Mouse (Mus musculus) spleen, adult 2 months (tissue): ENCODE measurements around the gene Tbkbp1. TPM values are rescaled to one million over a fixed set of nuclear protein-coding genes. Genes with fewer than 3 reads are reported as not detected.

ENCODE experiments used
- DNase-seq, 2 experiments: peaks; one replicate each; pipeline versions ENCODE4 v3.0.0 to v3.0.0-alpha.2; 2012 to 2021; ENCODE audit warnings: low spot score in 2 of 2, low read depth in 1 of 2
- H3K27ac ChIP-seq: fragments of 200-500 bp; 2 replicates; pipeline ENCODE4 v1.5.1; 2012; ENCODE audit warnings: low read length, inconsistent platforms; ENCODE audit not compliant: insufficient read depth
- H3K27me3 ChIP-seq: fragments of 200-500 bp; 2 replicates; pipeline ENCODE4 v1.6.1; 2012; ENCODE audit warnings: mild to moderate bottlenecking, moderate library complexity, low read length, inconsistent platforms; ENCODE audit not compliant: control insufficient read depth, insufficient read depth
- H3K36me3 ChIP-seq: fragments of 200-500 bp; 2 replicates; pipeline ENCODE4 v1.6.1; 2012; ENCODE audit warnings: mild to moderate bottlenecking, low read length, inconsistent platforms; ENCODE audit not compliant: control insufficient read depth, insufficient read depth
- H3K4me1 ChIP-seq: fragments of 200-500 bp; 2 replicates; pipeline ENCODE4 v1.6.1; 2011; ENCODE audit warnings: inconsistent platforms; ENCODE audit not compliant: control insufficient read depth, insufficient read depth, insufficient read length
- H3K4me3 ChIP-seq: fragments of 200-500 bp; 2 replicates; pipeline ENCODE4 v1.5.1; 2011; ENCODE audit warnings: mild to moderate bottlenecking, inconsistent platforms; ENCODE audit not compliant: insufficient read depth, insufficient read length; ENCODE audit errors: extremely low read depth
- CTCF ChIP-seq: fragments of 200-500 bp; IDR thresholded peaks from 2 replicates; pipeline ENCODE4 v1.5.1; 2011; ENCODE audit warnings: mild to moderate bottlenecking, inconsistent platforms; ENCODE audit not compliant: insufficient read depth, insufficient read length, insufficient replicate concordance; ENCODE audit errors: extremely low read depth
- POLR2A ChIP-seq: fragments of 200-500 bp; IDR thresholded peaks from 2 replicates; pipeline ENCODE4 v1.6.1; 2011; ENCODE audit warnings: low read depth, low read length, inconsistent platforms
- WGBS: fragments of 180-500 bp; shearing (Covaris S2); methylation state at CpG from one replicate; pipeline ENCODE4 v1.1.7; 2018; 5-methylcytosine and 5-hydroxymethylcytosine counted together
- polyA plus RNA-seq: library from polyadenylated mRNA; depleted of rRNA; stranded (reverse); fragments of >200 nt; gene quantifications from 2 replicates; pipeline ENCODE4 v1.2.3, GENCODE M21; 2012

Gene Tbkbp1
- polyA plus RNA-seq, 1 experiment, result 16.3 TPM

- H3K4me3 ChIP-seq, result no peak overlapping the region
- DNase-seq, result no peak
- no peak overlapping the region for H3K27ac ChIP-seq
- no peaks in the 10 kb centered on the region for H3K36me3 ChIP-seq
- WGBS, result 78% methylated on average over 12 of the region's 12 CpGs
- no peak for TF ChIP-seq POLR2A
- TF ChIP-seq CTCF, result no peak
- H3K27me3 ChIP-seq, result peaks cover 15% of the 10 kb centered on the region
- H3K4me1 ChIP-seq, result peaks cover 21% of the 10 kb centered on the region
Observed at GRCm38 (mm10) chr11:97148591-97148990, 2.7 kb downstream of the Tbkbp1 start.

GRCm38 (mm10) chr11:97147333-97147732, 4.0 kb downstream of the Tbkbp1 start:
- H3K36me3 ChIP-seq, result no peaks in the 10 kb centered on the region
- 53% methylated on average over 8 of the region's 8 CpGs for WGBS
- H3K27me3 ChIP-seq, result peaks cover 14% of the 10 kb centered on the region
- H3K4me1 ChIP-seq, result peaks cover 33% of the 10 kb centered on the region
- H3K27ac ChIP-seq, result no peak overlapping the region
- TF ChIP-seq CTCF (no peak), POLR2A (no peak)
- H3K4me3 ChIP-seq, result no peak overlapping the region
- no peak for DNase-seq

DNA sequence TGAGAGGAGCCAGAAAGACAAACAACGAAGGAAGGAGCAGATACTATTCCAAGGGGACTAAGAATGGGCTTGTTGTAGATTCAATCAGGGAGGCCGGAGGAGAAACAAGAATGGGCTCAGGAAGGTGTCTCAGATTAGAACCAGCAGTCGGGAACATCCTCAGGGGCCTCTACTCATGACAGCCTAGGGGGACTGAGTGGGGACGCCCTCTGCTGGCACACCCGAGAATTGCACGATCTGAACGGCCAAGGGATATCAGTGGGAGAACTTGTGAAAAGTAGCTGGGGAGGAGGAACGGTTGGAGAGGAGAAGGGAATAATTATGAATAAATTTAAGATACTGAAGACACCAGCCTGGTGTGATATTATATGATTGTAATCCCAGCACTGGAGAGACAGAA, 4.6 kb downstream of the Tbkbp1 start:
- 23% methylated on average over 8 of the region's 8 CpGs for WGBS
- Histone ChIP-seq H3K27me3 (peaks cover 12% of the 10 kb centered on the region), H3K4me3 (no peak overlapping the region), H3K27ac (no peak overlapping the region), H3K36me3 (no peaks in the 10 kb centered on the region), H3K4me1 (peaks cover 38% of the 10 kb centered on the region)
- peak in 1 of 2 experiments; percentile 74 for DNase-seq
- no peak for TF ChIP-seq POLR2A
- peak; percentile 96 for TF ChIP-seq CTCF

DNA sequence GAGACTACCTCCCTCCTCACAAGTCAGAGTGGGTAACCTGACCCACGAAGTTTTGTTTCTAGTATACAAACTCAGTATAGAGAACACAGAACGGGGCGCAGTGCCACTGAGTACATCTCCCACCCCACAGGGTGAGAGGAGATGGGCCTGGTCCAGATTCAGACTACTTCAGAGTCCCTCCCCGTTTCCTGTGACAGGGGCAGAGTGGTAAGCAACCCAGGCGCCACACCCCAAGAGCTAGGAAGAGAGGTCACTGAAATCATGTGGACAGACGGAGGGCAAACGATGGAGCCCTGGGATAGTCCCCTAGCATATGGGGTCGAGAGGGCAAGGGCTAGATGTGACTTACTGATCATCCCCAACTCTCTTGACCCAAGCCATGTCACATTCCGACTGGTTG, 5.3 kb downstream of the Tbkbp1 start:
- Histone ChIP-seq H3K36me3 (no peaks in the 10 kb centered on the region), H3K27me3 (peaks cover 5% of the 10 kb centered on the region), H3K4me1 (peaks cover 43% of the 10 kb centered on the region), H3K27ac (peak overlapping the region; percentile 85), H3K4me3 (no peak overlapping the region)
- DNase-seq, result no peak
- WGBS, result 77% methylated on average over 9 of the region's 9 CpGs
- TF ChIP-seq POLR2A (no peak), CTCF (no peak)

DNA sequence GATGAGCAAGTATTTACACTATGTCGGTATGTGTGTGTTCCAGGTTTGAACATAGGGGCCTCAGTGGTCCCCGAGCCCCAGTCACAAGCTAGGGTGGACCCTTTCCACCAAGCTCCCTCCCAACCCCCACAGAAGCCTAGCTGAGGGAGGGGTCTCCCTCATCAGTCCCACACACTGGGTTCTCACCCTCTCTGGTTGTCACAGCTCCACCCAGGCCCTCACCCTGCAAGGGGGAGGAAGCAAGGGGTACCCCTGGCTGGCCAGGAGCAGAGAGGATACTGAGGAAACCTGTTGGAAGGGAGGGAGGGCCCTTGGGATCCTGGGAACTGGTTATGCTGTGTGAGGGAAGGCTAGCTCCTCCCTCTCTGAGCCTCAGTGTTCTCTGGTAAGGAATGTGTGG, 6.0 kb downstream of the Tbkbp1 start:
- DNase-seq, result no peak
- Histone ChIP-seq H3K27ac (peak overlapping the region; percentile 85), H3K4me3 (no peak overlapping the region), H3K36me3 (no peaks in the 10 kb centered on the region), H3K4me1 (peaks cover 46% of the 10 kb centered on the region), H3K27me3 (no peaks in the 10 kb centered on the region)
- 91% methylated on average over 2 of the region's 2 CpGs for WGBS
- TF ChIP-seq CTCF (no peak), POLR2A (no peak)

DNA sequence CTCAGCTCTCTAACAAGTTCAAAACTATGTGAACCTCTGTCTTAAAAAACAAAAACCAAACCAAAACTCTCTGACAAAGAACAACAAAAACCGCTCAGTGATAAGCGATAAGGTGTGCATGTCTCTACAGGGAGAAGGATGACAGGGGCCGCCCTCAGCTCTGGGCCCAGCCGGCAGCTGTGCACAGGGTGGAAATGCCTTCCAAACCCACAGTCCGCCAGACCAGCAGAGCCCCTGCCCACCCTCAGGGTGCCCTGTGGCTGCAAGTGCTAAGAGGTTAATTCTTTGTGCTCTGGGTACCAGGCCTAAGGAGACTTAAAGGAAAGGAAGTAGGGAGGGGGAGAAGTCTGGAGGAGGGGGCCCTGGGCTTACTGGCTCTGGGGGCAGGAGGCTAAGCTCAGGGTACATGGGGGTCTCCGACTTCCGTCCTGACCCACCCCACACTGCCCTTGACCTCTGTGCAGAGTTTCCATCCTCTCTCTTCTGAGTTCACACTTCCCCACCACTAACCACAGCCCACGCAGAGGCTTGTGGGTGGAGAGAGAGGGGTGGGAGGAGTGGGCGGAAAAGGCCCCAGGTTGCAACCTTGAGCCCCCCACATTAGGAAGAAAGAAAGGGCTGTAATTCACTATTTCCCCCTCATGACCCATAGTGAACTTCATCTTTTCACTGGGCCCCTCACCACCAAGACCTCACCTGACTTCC, 7.9 kb downstream of the Tbkbp1 start:
- H3K4me3 ChIP-seq, result no peak overlapping the region
- peak overlapping the region; percentile 85 for H3K27ac ChIP-seq
- WGBS, result 26% methylated on average over 9 of the region's 9 CpGs
- no peaks in the 10 kb centered on the region for H3K27me3 ChIP-seq
- H3K36me3 ChIP-seq, result no peaks in the 10 kb centered on the region
- H3K4me1 ChIP-seq, result peaks cover 51% of the 10 kb centered on the region
- peak in 1 of 2 experiments; percentile 60 for DNase-seq
- TF ChIP-seq POLR2A (no peak), CTCF (no peak)

DNA sequence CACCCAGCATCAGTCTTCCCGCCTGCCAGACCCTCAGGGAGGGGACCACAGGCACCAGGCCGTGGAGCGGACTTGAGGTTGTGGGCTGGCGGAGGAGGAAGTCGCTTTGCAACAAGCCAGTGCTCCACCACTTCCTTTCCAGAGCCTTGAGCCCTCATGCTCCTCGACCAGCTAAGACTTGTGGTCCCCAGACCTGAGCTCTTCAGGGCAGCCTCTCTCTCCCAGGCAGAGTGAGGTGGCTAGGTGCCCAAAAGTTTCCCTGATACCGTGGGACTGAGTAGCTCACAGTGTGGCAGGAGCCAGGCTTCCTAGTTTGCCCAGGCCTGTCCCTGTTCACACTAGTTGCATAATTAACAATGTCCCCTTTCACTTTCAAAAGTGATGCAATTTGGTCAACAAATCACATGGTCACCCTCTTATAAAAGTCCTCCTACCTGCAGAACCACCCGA, 9.1 kb downstream of the Tbkbp1 start:
- TF ChIP-seq CTCF (no peak), POLR2A (peak; percentile 28; the same call in 1 of the 2 replicates)
- Histone ChIP-seq H3K4me1 (peaks cover 51% of the 10 kb centered on the region), H3K27ac (peak overlapping the region; percentile 96), H3K4me3 (no peak overlapping the region), H3K27me3 (no peaks in the 10 kb centered on the region), H3K36me3 (no peaks in the 10 kb centered on the region)
- peak; percentile 62 to 83 for DNase-seq
- WGBS, result 8% methylated on average over 8 of the region's 8 CpGs
